Mouse (Mus musculus): ENCODE results near the gene Creb5. TPM values are rescaled to one million over a fixed set of nuclear protein-coding genes. Genes with fewer than 3 reads are reported as not detected.
A peak's percentile ranks its signal among the peaks of the same experiment; 100 is the strongest.

Creb5 gene
- polyA plus RNA-seq, 1 experiment = 1.5 TPM

DNA sequence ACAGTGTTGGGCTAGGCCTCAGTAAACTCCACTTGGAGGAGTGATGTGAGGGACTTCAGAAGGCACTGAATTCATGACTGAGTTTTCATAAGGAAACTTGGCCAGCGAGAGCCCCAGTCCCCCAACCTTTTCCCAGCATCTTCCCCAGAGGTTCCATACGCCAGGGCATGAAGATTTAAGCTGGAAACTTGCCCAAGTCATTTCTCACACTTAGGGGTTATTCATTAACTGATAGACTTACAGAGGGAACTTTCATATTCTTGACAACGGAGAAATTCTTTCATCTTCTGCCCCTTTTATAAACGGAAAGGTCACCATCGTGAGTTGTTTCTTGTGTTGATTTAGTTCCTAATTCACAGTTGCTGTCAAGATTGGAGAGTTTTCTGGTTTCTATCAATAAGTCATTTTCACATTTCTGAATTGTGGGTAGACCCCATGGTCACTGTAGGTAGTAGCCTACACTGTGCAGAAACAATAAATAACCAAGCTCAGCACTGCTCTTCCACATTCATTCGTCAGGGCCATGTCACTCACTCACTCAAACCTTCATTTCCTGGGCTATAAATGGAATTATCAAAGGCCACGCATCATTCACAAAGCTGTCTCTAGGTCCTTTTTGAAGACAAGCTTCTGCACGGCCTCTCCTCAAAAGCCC lies 366.8 kb downstream of the Creb5 start:
- Histone ChIP-seq H3K4me3 (ENCODE audit: insufficient read depth, poor library complexity, severe bottlenecking) (no peak overlapping the region), H3ac (ENCODE audit: control insufficient read depth, insufficient read length, low read depth) (no peak overlapping the region), H3K79me3 (ENCODE audit: low read depth) (no peaks in the 10 kb centered on the region), H3K79me2 (ENCODE audit: control insufficient read depth, insufficient read depth) (no peaks in the 10 kb centered on the region), H3K36me3 (ENCODE audit: control insufficient read depth, insufficient read depth) (no peaks in the 10 kb centered on the region), H3K27me3 (ENCODE audit: control insufficient read depth, insufficient read depth, insufficient read length) (no peaks in the 10 kb centered on the region)
- no peak for TF ChIP-seq CTCF (IDR thresholded peaks at IDR 0.05; ENCODE audit: control insufficient read depth, insufficient read depth, insufficient read length)
- TF ChIP-seq FOSL1 (IDR thresholded peaks at IDR 0.05; ENCODE audit: insufficient read depth, low read length, poor library complexity, severe bottlenecking) = no peak
- TF ChIP-seq MYOG (IDR thresholded peaks at IDR 0.05; ENCODE audit: control insufficient read depth, extremely low read depth, insufficient read length) = no peak
- no peak for TF ChIP-seq USF1 (IDR thresholded peaks at IDR 0.05; ENCODE audit: low read depth)
- no peak for TF ChIP-seq CEBPB (IDR thresholded peaks at IDR 0.05; ENCODE audit: low read depth)

DNA sequence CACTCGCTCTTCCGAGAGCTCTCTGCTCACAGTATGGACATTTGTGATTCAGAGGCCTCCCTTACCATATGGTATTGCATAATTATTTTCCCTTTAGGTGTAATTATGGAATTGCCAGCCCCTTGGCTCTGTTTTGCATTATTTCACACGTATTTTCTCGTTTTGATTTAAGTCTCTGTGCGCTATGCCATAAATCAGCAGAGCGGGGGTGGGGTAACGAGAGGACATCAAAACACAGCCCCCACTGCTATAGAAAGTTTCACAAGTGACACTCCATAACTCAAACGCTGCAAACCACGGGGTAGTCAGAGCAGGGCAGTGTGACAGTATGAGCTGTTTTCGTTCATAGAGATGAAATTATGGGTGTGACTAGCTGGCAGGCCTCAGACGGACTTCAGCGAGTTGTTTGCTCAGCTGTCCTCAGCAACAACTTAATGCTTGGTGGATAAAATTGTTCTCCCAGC lies 367.3 kb downstream of the Creb5 start:
- Histone ChIP-seq H3K27me3 (ENCODE audit: control insufficient read depth, insufficient read depth, insufficient read length) (no peaks in the 10 kb centered on the region), H3K36me3 (ENCODE audit: control insufficient read depth, insufficient read depth) (no peaks in the 10 kb centered on the region), H3ac (ENCODE audit: control insufficient read depth, insufficient read length, low read depth) (no peak overlapping the region), H3K79me2 (ENCODE audit: control insufficient read depth, insufficient read depth) (no peaks in the 10 kb centered on the region), H3K79me3 (ENCODE audit: low read depth) (no peaks in the 10 kb centered on the region), H3K4me3 (ENCODE audit: insufficient read depth, poor library complexity, severe bottlenecking) (no peak overlapping the region)
- peak; percentile 88 for TF ChIP-seq MYOD1 (IDR thresholded peaks at IDR 0.05; ENCODE audit: control insufficient read depth, insufficient read length, low read depth)
- no peak for TF ChIP-seq CTCF (IDR thresholded peaks at IDR 0.05; ENCODE audit: control insufficient read depth, insufficient read depth, insufficient read length)

DNA sequence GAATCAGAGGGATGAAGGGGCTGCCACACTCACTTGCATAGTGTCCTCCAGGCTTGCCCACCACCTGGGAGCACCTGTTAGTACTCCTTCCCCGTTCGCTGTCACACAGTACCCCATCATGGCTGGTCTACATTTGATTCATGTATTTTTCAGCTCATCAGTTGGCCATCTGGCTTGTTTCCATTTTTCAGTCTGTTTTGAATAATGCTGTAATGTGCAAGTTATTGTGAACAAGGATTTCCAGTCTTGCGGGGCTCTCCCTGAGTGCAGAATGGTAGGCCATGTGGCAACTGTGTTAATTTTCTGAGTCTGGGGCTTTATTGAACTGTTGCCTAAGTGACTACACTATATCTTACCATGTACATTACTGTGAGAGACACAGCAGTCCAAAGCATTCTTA lies 369.4 kb downstream of the Creb5 start:
- Histone ChIP-seq H3K36me3 (ENCODE audit: control insufficient read depth, insufficient read depth) (no peaks in the 10 kb centered on the region), H3K79me3 (ENCODE audit: low read depth) (no peaks in the 10 kb centered on the region)

DNA sequence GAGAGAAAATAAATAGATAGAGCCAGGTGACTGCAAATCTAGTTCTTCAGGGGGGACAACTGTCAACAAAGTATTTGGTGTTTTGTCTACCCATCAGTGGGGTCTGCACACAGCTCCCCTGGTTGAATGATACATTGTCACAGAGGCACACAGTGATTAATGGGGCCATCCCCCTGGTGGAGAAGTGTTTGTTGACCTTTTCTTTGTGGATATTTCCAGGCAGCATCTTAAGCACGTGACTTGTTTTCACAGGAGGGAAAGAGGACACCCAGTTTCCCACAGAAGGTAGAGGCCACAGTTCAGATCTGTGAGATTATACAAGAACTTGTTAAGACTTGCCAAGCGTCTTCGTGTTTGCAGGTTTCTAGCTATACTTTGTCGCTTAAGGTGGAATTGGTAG lies 370.4 kb downstream of the Creb5 start:
- no peaks in the 10 kb centered on the region for H3K27me3 ChIP-seq (ENCODE audit: control insufficient read depth, insufficient read depth, insufficient read length)
- H3K79me3 ChIP-seq (ENCODE audit: low read depth) = no peaks in the 10 kb centered on the region
- H3ac ChIP-seq (ENCODE audit: control insufficient read depth, insufficient read length, low read depth) = no peak overlapping the region
- H3K36me3 ChIP-seq (ENCODE audit: control insufficient read depth, insufficient read depth) = no peaks in the 10 kb centered on the region
- no peaks in the 10 kb centered on the region for H3K79me2 ChIP-seq (ENCODE audit: control insufficient read depth, insufficient read depth)
- TF ChIP-seq CEBPB (IDR thresholded peaks at IDR 0.05; ENCODE audit: low read depth) (no peak), MYOG (IDR thresholded peaks at IDR 0.05; ENCODE audit: control insufficient read depth, extremely low read depth, insufficient read length) (no peak), CTCF (IDR thresholded peaks at IDR 0.05; ENCODE audit: control insufficient read depth, insufficient read depth, insufficient read length) (no peak), MYOD1 (IDR thresholded peaks at IDR 0.05; ENCODE audit: control insufficient read depth, insufficient read length, low read depth) (no peak), USF1 (IDR thresholded peaks at IDR 0.05; ENCODE audit: low read depth) (no peak), MAX (IDR thresholded peaks at IDR 0.05) (no peak), FOSL1 (IDR thresholded peaks at IDR 0.05; ENCODE audit: insufficient read depth, low read length, poor library complexity, severe bottlenecking) (no peak)
- no peak overlapping the region for H3K4me3 ChIP-seq (ENCODE audit: insufficient read depth, poor library complexity, severe bottlenecking)

More for the DNA sequence above, 369.4 kb downstream of the Creb5 start:
- no peak overlapping the region for H3K4me3 ChIP-seq (ENCODE audit: insufficient read depth, poor library complexity, severe bottlenecking)
- H3K27me3 ChIP-seq (ENCODE audit: control insufficient read depth, insufficient read depth, insufficient read length) = no peaks in the 10 kb centered on the region
- no peaks in the 10 kb centered on the region for H3K79me2 ChIP-seq (ENCODE audit: control insufficient read depth, insufficient read depth)
- TF ChIP-seq FOSL1 (IDR thresholded peaks at IDR 0.05; ENCODE audit: insufficient read depth, low read length, poor library complexity, severe bottlenecking) (no peak), MYOD1 (IDR thresholded peaks at IDR 0.05; ENCODE audit: control insufficient read depth, insufficient read length, low read depth) (no peak), CEBPB (IDR thresholded peaks at IDR 0.05; ENCODE audit: low read depth) (no peak), USF1 (IDR thresholded peaks at IDR 0.05; ENCODE audit: low read depth) (no peak), CTCF (IDR thresholded peaks at IDR 0.05; ENCODE audit: control insufficient read depth, insufficient read depth, insufficient read length) (no peak), MYOG (IDR thresholded peaks at IDR 0.05; ENCODE audit: control insufficient read depth, extremely low read depth, insufficient read length) (no peak), MAX (IDR thresholded peaks at IDR 0.05) (no peak)
- H3ac ChIP-seq (ENCODE audit: control insufficient read depth, insufficient read length, low read depth) = no peak overlapping the region

DNA sequence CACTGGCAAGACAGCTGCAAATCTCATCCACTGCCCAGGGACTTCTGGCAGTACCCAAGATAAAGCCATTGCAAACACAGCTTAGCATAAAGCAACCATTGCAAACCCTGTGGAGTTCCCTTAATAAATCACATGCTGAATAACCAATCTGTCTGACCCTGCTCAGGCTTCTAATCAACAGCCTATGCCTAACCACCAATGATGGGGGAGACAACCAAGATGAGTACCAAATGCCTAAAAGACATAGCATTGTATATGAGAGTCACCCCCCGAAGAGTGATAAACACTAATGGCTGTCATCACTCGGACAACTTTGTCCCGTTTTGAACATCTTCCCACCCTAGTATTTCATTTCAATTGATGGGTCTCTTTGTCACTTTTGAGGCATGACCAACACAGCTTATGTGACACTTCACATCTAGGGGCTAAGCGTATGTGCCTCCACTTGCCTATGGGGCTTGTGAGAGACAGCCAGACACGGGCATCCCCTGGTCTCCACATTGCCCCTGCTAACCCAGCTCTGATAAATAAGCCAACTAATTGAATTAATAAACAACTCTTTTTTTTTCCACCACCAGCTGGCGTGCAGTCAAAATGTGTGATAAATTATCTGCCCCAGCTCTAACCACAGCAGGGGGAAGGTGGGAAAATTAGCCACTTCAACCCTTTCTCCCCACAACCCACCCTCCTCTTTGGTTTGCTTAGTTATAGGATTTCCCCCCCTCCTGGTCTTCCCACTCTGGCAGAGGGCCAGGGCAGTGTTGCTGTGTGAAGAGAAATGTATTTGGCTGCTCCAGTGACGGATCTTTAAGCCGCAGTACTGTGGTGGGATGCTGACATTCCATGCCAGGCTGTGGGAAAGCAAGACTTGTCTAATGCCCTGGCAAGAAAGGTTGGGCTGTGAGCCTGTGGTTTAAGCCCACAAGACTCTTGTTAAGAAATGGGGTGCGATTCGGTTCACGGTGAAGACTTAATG lies 376.1 kb downstream of the Creb5 start:
- no peaks in the 10 kb centered on the region for H3K79me2 ChIP-seq (ENCODE audit: control insufficient read depth, insufficient read depth)
- no peaks in the 10 kb centered on the region for H3K36me3 ChIP-seq (ENCODE audit: control insufficient read depth, insufficient read depth)
- H3ac ChIP-seq (ENCODE audit: control insufficient read depth, insufficient read length, low read depth) = no peak overlapping the region
- no peak overlapping the region for H3K4me3 ChIP-seq (ENCODE audit: insufficient read depth, poor library complexity, severe bottlenecking)
- no peaks in the 10 kb centered on the region for H3K27me3 ChIP-seq (ENCODE audit: control insufficient read depth, insufficient read depth, insufficient read length)
- TF ChIP-seq FOSL1 (IDR thresholded peaks at IDR 0.05; ENCODE audit: insufficient read depth, low read length, poor library complexity, severe bottlenecking) = no peak
- TF ChIP-seq CTCF (IDR thresholded peaks at IDR 0.05; ENCODE audit: control insufficient read depth, insufficient read depth, insufficient read length) = no peak
- no peak for TF ChIP-seq MYOD1 (IDR thresholded peaks at IDR 0.05; ENCODE audit: control insufficient read depth, insufficient read length, low read depth)
- no peak for TF ChIP-seq USF1 (IDR thresholded peaks at IDR 0.05; ENCODE audit: low read depth)
- TF ChIP-seq CEBPB (IDR thresholded peaks at IDR 0.05; ENCODE audit: low read depth) = no peak
- TF ChIP-seq MAX (IDR thresholded peaks at IDR 0.05) = no peak
- no peak for TF ChIP-seq MYOG (IDR thresholded peaks at IDR 0.05; ENCODE audit: control insufficient read depth, extremely low read depth, insufficient read length)
- H3K79me3 ChIP-seq (ENCODE audit: low read depth) = no peaks in the 10 kb centered on the region
